In genomic region chr1:24171205-24171866, GRCm38 (mm10) we compare ENCODE assay signal across 7 mouse cellular contexts. TPM values are rescaled to one million over a fixed set of nuclear protein-coding genes. Genes with fewer than 3 reads are reported as not detected.
A peak's percentile ranks its signal among the peaks of the same experiment; 100 is the strongest.
DNase-seq lines count a peak whose midpoint lies in the region.

No protein-coding gene starts in this region.

- 0% methylated on average over 4 of the region's 4 CpGs for WGBS in large intestine, adult 2 months

- peak; percentile 21 to 36 for DNase-seq in B cell, adult 2 months
- peak; percentile 61 for DNase-seq in ES-CJ7 (ENCODE audit: low read depth, low spot score)
- peak; percentile 61 for DNase-seq in cerebellum, adult 9-11 months
- DNase-seq in frontal cortex, postnatal 14 days (ENCODE audit: low spot score in 2 of 2) = peak; percentile 21 to 46
- peak; percentile 21 for DNase-seq in large intestine, adult 2 months (ENCODE audit: low read depth, low spot score)
- DNase-seq in lung, postnatal 36 days = peak; percentile 54
- peak; percentile 45 for DNase-seq in splenic B cell, adult 2 months (ENCODE audit: low read depth, low spot score)

- H3K36me3 ChIP-seq in splenic B cell, adult 2 months (ENCODE audit: control insufficient read depth, insufficient read depth, low read length, poor library complexity, severe bottlenecking) = no peaks in the 10 kb centered on the region

- H3K27me3 ChIP-seq in splenic B cell, adult 2 months (ENCODE audit: control insufficient read depth, insufficient read depth, low read length, poor library complexity, severe bottlenecking) = no peaks in the 10 kb centered on the region

RNA-seq across cellular contexts. Expression of gene Col9a1, which starts 6.1 kb away (rescaled TPM):
- 0.04 and 0.07 TPM in 2 replicates for polyA plus RNA-seq in large intestine, adult 2 months (2012; rRNA removed)

Comparison
In these comparisons a context has a peak if more than half of its experiments do, and no peak if none do; other contexts are left out.
1. Peak in every context shown above with its lines: DNase-seq.